Mouse (Mus musculus) midbrain, embryonic 15.5 days (tissue): Measurements from ENCODE around the gene Lpp. TPM values are rescaled to one million over a fixed set of nuclear protein-coding genes. Genes with fewer than 3 reads are reported as not detected.

Source experiments
- ATAC-seq: fragments of 200-750 bp; cut with Nextera tagmentation; replicated peaks from 2 replicates; pipeline ENCODE4 v1.8.0; 2017; ENCODE audit warnings: moderate TSS enrichment
- H3K27ac ChIP-seq: fragments of 300-500 bp; sonication (generic); 2 replicates; pipeline ENCODE4 v1.5.1; 2015; ENCODE audit warnings: mild to moderate bottlenecking, inconsistent platforms
- H3K27me3 ChIP-seq: fragments of 300-500 bp; sonication (generic); replicated peaks from 2 replicates; pipeline ENCODE4 v1.6.1; 2015; ENCODE audit warnings: inconsistent platforms
- H3K36me3 ChIP-seq: fragments of 300-500 bp; sonication (generic); replicated peaks from 2 replicates; pipeline ENCODE4 v1.6.1; 2015; ENCODE audit warnings: inconsistent platforms
- H3K4me1 ChIP-seq: fragments of 300-500 bp; sonication (generic); 2 replicates; pipeline ENCODE4 v1.6.1; 2015; ENCODE audit warnings: inconsistent platforms
- H3K4me2 ChIP-seq: fragments of 300-500 bp; sonication (generic); 2 replicates; pipeline ENCODE4 v1.6.1; 2015; ENCODE audit warnings: inconsistent platforms, mild to moderate bottlenecking, moderate library complexity
- H3K4me3 ChIP-seq: fragments of 300-500 bp; sonication (generic); 2 replicates; pipeline ENCODE4 v1.5.1; 2015; ENCODE audit warnings: mild to moderate bottlenecking, inconsistent platforms
- H3K9ac ChIP-seq: fragments of 300-500 bp; sonication (generic); 2 replicates; pipeline ENCODE4 v1.6.1; 2015; ENCODE audit warnings: mild to moderate bottlenecking, inconsistent platforms
- H3K9me3 ChIP-seq: fragments of 300-500 bp; sonication (generic); 2 replicates; pipeline ENCODE4 v1.6.1; 2016; ENCODE audit warnings: inconsistent platforms
- WGBS: fragments of 180-500 bp; shearing (Covaris S2); methylation state at CpG from one replicate; pipeline ENCODE4 v1.1.7; 2015; ENCODE audit warnings: mixed read lengths; 5-methylcytosine and 5-hydroxymethylcytosine counted together
- microRNA counts: library from miRNA; unstranded; fragments of <30 nt; microRNA quantifications from one replicate; lab custom pipeline; 2016
- microRNA-seq: library from miRNA; unstranded; fragments of <30 nt; microRNA quantifications from one replicate; pipeline ENCODE4, GENCODE M21; 2016
- polyA plus RNA-seq: library from polyadenylated mRNA; unstranded; fragments of >200 nt; fragmentation: Nextera tagmentation; extraction: Ambion mirVana; gene quantifications from 2 replicates; pipeline ENCODE4 v1.2.1, GENCODE M21; 2015

Gene Lpp
- polyA plus RNA-seq, 1 experiment from 2014 or later, result 10.4 TPM

- no peak overlapping the region for H3K9ac ChIP-seq
- no peaks in the 10 kb centered on the region for H3K27me3 ChIP-seq
- H3K36me3 ChIP-seq, result no peaks in the 10 kb centered on the region
- H3K4me3 ChIP-seq, result no peak overlapping the region
- H3K9me3 ChIP-seq, result no peaks in the 10 kb centered on the region
- no peak for ATAC-seq
- H3K27ac ChIP-seq, result no peak overlapping the region
- no peak overlapping the region for H3K4me2 ChIP-seq
- 94% methylated on average over 8 of the region's 8 CpGs for WGBS
- H3K4me1 ChIP-seq, result no peaks in the 10 kb centered on the region
Observed at GRCm38 (mm10) chr16:25041165-25041564, 647.9 kb downstream of the Lpp start.

- WGBS, result 74% methylated on average over 5 of the region's 5 CpGs
- H3K4me1 ChIP-seq, result no peaks in the 10 kb centered on the region
- ATAC-seq, result no peak
- no peak overlapping the region for H3K27ac ChIP-seq
- no peak overlapping the region for H3K4me2 ChIP-seq
- H3K4me3 ChIP-seq, result no peak overlapping the region
- no peaks in the 10 kb centered on the region for H3K27me3 ChIP-seq
- H3K36me3 ChIP-seq, result no peaks in the 10 kb centered on the region
- H3K9me3 ChIP-seq, result no peaks in the 10 kb centered on the region
- H3K9ac ChIP-seq, result no peak overlapping the region
Observed at GRCm38 (mm10) chr16:25041855-25042529, 648.7 kb downstream of the Lpp start.

MicroRNAs within 50 kb of the gene (microRNA counts, 519-probe panel; counts per million panel counts)
- 2,966 counts per million, percentile 66 among the panel's probes with 10 or more counts for microRNA mmu-miR-28 (lab: Ali Mortazavi, UCI)

Small RNA genes lying within 50 kb of the gene (microRNA-seq; reads per million reads assigned to microRNA genes)
- gene Mir28a, result 521 reads per million, percentile 72 among the genes with 10 or more reads in this experiment
